Mouse (Mus musculus): Measurements from ENCODE around the gene Cacnb4. TPM values are rescaled to one million over a fixed set of nuclear protein-coding genes. Genes with fewer than 3 reads are reported as not detected.

Cacnb4 gene
- polyA plus RNA-seq, 1 experiment: not detected

- Histone ChIP-seq H3K4me1 (ENCODE audit: control insufficient read depth, insufficient read depth, low read length) (peaks cover 3% of the 10 kb centered on the region), H3K4me3 (ENCODE audit: low read depth, low read length) (peak overlapping the region; percentile 83)
- no peak for TF ChIP-seq EP300 (IDR thresholded peaks at IDR 0.05; ENCODE audit: insufficient read depth, low read depth, low read length)
- no peak for TF ChIP-seq POLR2A (IDR thresholded peaks at IDR 0.05; ENCODE audit: insufficient read depth, low read length)
- TF ChIP-seq CTCF (IDR thresholded peaks at IDR 0.05; ENCODE audit: low read depth, low read length): no peak
Observed at GRCm38 (mm10) chr2:52424248-52424728, 252.3 kb downstream of the Cacnb4 start.

GRCm38 (mm10) chr2:52423611-52424247, 252.9 kb downstream of the Cacnb4 start:
- Histone ChIP-seq H3K27me3 (ENCODE audit: control insufficient read depth, insufficient read depth, low read length, poor library complexity, severe bottlenecking) (no peaks in the 10 kb centered on the region), H3K36me3 (ENCODE audit: control insufficient read depth, insufficient read depth, low read length, poor library complexity, severe bottlenecking) (no peaks in the 10 kb centered on the region), H3K9me3 (replicated peaks; ENCODE audit: control insufficient read depth, insufficient read depth, low read length, poor library complexity, severe bottlenecking) (no peaks in the 10 kb centered on the region), H3K9ac (ENCODE audit: low read depth, poor library complexity, severe bottlenecking) (peak overlapping the region; percentile 95), H3K4me3 (ENCODE audit: low read depth, low read length) (peak overlapping the region; percentile 83), H3K4me1 (ENCODE audit: control insufficient read depth, insufficient read depth, low read length) (peaks cover 4% of the 10 kb centered on the region), H3K27ac (ENCODE audit: insufficient read depth, low read length) (no peak overlapping the region)
- TF ChIP-seq CTCF (IDR thresholded peaks at IDR 0.05; ENCODE audit: low read depth, low read length) (no peak), POLR2A (IDR thresholded peaks at IDR 0.05; ENCODE audit: insufficient read depth, low read length) (no peak)

More at GRCm38 (mm10) chr2:52424248-52424728, 252.3 kb downstream of the Cacnb4 start:
- Histone ChIP-seq H3K9ac (ENCODE audit: low read depth, poor library complexity, severe bottlenecking) (peak overlapping the region; percentile 95), H3K36me3 (ENCODE audit: control insufficient read depth, insufficient read depth, low read length, poor library complexity, severe bottlenecking) (no peaks in the 10 kb centered on the region), H3K27ac (ENCODE audit: insufficient read depth, low read length) (no peak overlapping the region; the same call in 1 of the 2 replicates), H3K9me3 (replicated peaks; ENCODE audit: control insufficient read depth, insufficient read depth, low read length, poor library complexity, severe bottlenecking) (no peaks in the 10 kb centered on the region), H3K27me3 (ENCODE audit: control insufficient read depth, insufficient read depth, low read length, poor library complexity, severe bottlenecking) (no peaks in the 10 kb centered on the region)

GRCm38 (mm10) chr2:52422871-52423610, 253.6 kb downstream of the Cacnb4 start:
- no peaks in the 10 kb centered on the region for H3K9me3 ChIP-seq (replicated peaks; ENCODE audit: control insufficient read depth, insufficient read depth, low read length, poor library complexity, severe bottlenecking)
- H3K4me1 ChIP-seq (ENCODE audit: control insufficient read depth, insufficient read depth, low read length): peaks cover 4% of the 10 kb centered on the region
- H3K4me3 ChIP-seq (ENCODE audit: low read depth, low read length): no peak overlapping the region
- H3K27ac ChIP-seq (ENCODE audit: insufficient read depth, low read length): no peak overlapping the region
- no peaks in the 10 kb centered on the region for H3K36me3 ChIP-seq (ENCODE audit: control insufficient read depth, insufficient read depth, low read length, poor library complexity, severe bottlenecking)
- H3K9ac ChIP-seq (ENCODE audit: low read depth, poor library complexity, severe bottlenecking): peak overlapping the region; percentile 95
- no peaks in the 10 kb centered on the region for H3K27me3 ChIP-seq (ENCODE audit: control insufficient read depth, insufficient read depth, low read length, poor library complexity, severe bottlenecking)
- TF ChIP-seq POLR2A (IDR thresholded peaks at IDR 0.05; ENCODE audit: insufficient read depth, low read length) (no peak), EP300 (IDR thresholded peaks at IDR 0.05; ENCODE audit: insufficient read depth, low read depth, low read length) (no peak)

- H3K9me3 ChIP-seq (replicated peaks; ENCODE audit: control insufficient read depth, insufficient read depth, low read length, poor library complexity, severe bottlenecking): peaks cover 4% of the 10 kb centered on the region; the same call in 1 of the 2 replicates
- no peak overlapping the region for H3K27ac ChIP-seq (ENCODE audit: insufficient read depth, low read length)
- H3K36me3 ChIP-seq (ENCODE audit: control insufficient read depth, insufficient read depth, low read length, poor library complexity, severe bottlenecking): peaks cover 2% of the 10 kb centered on the region
- no peaks in the 10 kb centered on the region for H3K27me3 ChIP-seq (ENCODE audit: control insufficient read depth, insufficient read depth, low read length, poor library complexity, severe bottlenecking)
- H3K9ac ChIP-seq (ENCODE audit: low read depth, poor library complexity, severe bottlenecking): no peak overlapping the region
- no peak for TF ChIP-seq EP300 (IDR thresholded peaks at IDR 0.05; ENCODE audit: insufficient read depth, low read depth, low read length)
- no peak for TF ChIP-seq CTCF (IDR thresholded peaks at IDR 0.05; ENCODE audit: low read depth, low read length)
- no peak for TF ChIP-seq POLR2A (IDR thresholded peaks at IDR 0.05; ENCODE audit: insufficient read depth, low read length)
- peaks cover 4% of the 10 kb centered on the region for H3K4me1 ChIP-seq (ENCODE audit: control insufficient read depth, insufficient read depth, low read length)
- no peak overlapping the region for H3K4me3 ChIP-seq (ENCODE audit: low read depth, low read length)
Observed at GRCm38 (mm10) chr2:52421197-52421596, 255.4 kb downstream of the Cacnb4 start.

GRCm38 (mm10) chr2:52420001-52420710, 256.5 kb downstream of the Cacnb4 start:
- no peak overlapping the region for H3K9ac ChIP-seq (ENCODE audit: low read depth, poor library complexity, severe bottlenecking)
- peaks cover 10% of the 10 kb centered on the region for H3K36me3 ChIP-seq (ENCODE audit: control insufficient read depth, insufficient read depth, low read length, poor library complexity, severe bottlenecking)
- H3K9me3 ChIP-seq (replicated peaks; ENCODE audit: control insufficient read depth, insufficient read depth, low read length, poor library complexity, severe bottlenecking): peaks cover 12% of the 10 kb centered on the region
- H3K4me1 ChIP-seq (ENCODE audit: control insufficient read depth, insufficient read depth, low read length): peaks cover 4% of the 10 kb centered on the region
- no peak for TF ChIP-seq CTCF (IDR thresholded peaks at IDR 0.05; ENCODE audit: low read depth, low read length)
- no peak for TF ChIP-seq EP300 (IDR thresholded peaks at IDR 0.05; ENCODE audit: insufficient read depth, low read depth, low read length)
- TF ChIP-seq POLR2A (IDR thresholded peaks at IDR 0.05; ENCODE audit: insufficient read depth, low read length): no peak
- H3K4me3 ChIP-seq (ENCODE audit: low read depth, low read length): no peak overlapping the region
- H3K27me3 ChIP-seq (ENCODE audit: control insufficient read depth, insufficient read depth, low read length, poor library complexity, severe bottlenecking): no peaks in the 10 kb centered on the region
- H3K27ac ChIP-seq (ENCODE audit: insufficient read depth, low read length): no peak overlapping the region

All from ES-Bruce4 (cell line).